Mouse (Mus musculus) right cerebral cortex, postnatal 36 days (tissue): Measurements from ENCODE around the gene Yipf1.
A peak's percentile ranks its signal among the peaks of the same experiment; 100 is the strongest.

ENCODE experiments used
- DNase-seq, 2 experiments: peaks; one replicate each; pipeline ENCODE4 v3.0.0; 2022; ENCODE audit warnings: low spot score in 2 of 2, mixed read lengths in 1 of 2

Yipf1 gene

DNA sequence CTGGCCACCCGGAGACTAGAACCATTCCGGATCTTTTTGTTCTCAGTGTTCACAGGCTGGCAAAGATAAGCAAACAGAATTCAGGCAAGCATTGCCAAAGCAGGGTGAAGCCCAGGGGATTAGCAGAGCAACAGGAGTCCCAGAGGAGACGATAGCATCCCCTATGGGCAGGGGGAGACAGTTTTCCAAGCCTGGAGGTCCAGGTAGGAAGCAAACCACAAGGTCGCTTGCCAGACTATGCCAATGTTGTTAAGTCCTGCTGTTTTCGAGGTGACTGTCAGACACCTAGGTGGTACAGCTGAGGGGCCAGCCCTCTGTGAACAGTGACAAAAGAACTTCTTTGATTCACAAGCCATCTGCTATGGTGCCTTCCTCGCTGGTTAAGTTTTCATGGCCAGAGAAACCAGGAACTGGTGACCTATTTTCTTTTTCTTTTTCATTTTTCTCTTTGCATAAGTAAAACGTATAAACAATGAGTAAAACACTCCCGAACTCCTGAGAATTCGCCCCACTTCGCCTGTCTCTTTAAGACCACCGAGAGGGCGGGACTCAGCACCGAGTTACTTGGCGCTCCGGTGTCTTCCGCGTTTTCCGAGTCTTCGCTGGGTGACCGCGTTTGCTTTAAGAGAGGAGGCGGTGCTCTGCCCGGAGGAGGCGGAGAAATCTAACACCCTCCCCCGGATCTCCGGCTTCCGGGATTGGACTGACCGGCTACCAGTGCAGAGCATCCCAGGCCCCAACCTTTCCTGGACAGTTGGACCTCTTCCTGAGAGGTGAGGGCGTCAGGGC, at the start of gene Yipf1:
TSS of gene Yipf1 (plus strand) at position 674 of the 789 bp plus-strand sequence.
- DNase-seq: peak; percentile 85

DNA sequence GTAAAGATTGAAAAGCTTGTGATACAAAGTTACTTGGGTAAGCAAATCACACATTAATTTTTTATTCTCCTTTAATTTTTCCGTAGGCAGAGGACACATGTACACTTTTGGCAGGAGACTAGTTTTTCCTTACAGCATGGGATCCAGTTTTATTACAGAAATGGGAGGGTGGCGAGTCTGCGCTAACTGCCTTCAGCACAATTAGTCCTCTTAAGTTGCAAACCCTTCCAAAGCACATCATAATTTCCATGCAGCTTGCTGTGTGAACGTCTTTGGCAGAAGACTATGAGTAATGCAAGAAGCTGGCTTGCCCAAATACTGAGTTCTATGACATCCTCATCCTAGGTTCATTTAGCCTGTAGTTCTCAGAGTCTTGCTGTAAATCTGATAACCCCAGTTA, 40.5 kb upstream of the Yipf1 start:
- no peak for DNase-seq

DNA sequence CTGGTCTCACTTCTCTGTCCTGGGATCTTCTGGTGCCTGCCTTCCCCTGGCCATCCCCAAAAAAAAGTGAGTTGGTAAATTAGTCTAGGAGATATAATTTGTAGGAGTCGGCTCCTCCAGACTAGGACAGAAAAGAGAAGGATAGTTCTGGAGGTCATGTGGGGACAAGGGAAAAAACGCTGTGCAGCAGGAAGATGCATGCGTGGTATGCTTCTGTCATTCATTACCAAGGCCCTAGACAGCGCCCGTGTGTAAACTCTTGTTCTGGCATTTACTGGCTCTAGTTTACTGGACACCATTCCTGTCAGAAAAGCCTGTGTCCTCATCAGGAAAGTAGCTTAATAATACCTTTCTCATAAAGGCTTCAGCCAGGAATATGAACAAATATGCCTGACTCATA, 39.7 kb upstream of the Yipf1 start:
- DNase-seq: no peak

DNA sequence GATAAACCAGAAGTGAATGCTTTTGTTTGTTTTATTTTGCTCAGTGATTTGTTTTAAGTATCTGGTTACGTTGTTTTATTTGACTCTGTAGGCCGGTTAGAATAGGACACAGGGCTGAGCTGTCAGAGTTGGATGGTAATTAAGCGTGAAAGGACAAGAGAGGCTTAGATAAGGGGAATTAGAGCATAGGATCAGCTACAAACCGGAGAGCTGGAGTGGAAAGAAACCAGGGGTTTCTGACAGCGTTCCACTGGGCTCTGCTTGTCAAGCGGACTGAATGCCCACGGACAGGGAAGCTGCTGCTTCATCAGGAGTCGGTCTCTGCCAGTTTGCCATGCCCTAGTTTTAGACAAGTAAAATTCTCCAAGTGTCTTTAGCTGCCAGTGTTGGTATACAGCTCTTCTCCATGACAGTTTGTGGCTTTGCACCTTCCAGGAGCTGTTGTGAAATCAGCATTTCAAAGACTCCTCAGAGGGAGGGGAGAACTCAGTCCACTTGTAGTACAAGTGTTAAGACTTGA, 35.9 kb upstream of the Yipf1 start:
- DNase-seq: no peak

DNA sequence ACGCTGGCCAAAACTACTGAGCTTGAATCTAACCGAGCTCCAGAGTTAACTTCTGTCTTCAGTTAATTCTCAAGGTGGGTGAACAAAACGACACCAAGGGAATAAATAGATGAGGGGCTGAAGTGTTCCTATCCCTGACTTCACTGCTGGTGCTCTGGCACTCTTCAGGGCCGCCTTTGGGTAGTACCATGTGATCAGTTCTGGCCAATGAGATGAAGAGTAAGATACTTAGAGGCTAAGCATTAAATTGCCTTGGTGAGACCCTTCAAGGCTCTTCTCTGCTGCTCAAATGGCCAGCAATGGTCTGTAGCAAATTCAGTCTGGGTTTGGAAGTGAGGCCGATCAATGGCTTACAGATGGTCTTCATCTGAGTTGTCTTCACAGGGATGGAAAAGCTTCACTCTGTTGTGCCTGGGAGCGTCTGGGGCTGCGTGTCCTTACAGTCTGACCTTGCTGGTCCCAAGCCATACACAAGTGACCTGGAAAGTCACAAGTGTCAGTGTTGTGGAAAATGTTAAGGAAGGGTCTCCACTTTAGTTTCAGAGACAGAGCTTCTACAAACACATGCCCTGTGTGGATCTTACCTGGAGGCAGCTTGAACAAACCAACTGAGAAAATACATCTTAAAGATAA, 33.2 kb upstream of the Yipf1 start:
- no peak for DNase-seq

DNA sequence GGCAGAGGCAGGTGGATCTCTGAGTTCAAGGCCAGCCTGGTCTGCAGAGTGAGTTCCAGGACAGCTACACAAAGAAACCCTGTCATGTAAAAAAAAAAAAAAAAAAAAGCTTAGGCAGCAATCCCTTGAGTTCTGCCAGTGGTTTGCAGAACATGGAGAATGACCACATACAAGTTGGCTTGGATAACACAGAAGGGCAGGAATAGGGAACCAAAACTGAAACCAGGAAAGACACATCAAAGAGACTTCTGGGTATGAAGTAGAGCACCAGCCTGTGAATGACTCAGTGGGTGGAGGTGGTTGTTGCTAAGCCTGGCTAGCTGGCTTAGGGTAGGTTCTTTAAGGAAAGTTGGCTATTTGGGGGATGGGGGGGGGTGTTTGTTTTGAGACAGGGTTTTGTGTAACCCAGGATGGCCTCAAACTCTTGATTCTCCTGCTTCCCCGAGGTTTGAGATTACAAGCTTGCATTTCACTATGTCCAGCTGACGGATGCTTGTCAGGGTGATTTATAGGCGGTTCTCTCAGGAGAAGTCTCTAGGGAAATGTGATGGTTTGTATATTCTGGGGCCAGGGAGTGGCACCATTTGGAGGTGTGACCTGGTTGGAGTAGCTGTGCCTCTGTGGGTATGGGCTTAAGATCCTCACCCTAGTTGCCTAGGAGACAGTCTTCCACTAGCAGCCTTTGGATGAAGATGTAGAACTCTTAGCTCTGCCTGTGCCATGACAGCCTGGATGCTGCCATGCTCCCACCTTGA, 28.5 kb upstream of the Yipf1 start:
- no peak for DNase-seq

DNA sequence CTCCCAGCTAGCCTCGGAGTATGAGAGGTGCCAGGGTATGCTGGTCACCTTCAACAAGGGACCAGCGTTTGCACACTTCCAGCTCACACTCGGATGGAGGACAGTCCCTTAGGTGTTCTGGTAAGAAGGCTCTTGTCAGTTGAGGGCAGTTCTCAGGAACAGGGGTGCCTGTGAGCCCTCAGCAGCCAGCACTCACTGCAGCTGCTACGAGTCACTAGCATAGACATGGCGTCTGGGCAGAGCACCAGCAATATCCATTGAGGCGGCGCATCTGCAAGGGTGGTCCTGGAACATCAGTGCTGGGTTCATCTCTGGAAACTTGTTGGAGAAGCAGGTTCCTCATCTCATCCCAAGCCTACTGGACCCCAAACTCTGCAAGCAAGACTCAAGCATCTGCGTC, 27.8 kb upstream of the Yipf1 start:
- DNase-seq: no peak

DNA sequence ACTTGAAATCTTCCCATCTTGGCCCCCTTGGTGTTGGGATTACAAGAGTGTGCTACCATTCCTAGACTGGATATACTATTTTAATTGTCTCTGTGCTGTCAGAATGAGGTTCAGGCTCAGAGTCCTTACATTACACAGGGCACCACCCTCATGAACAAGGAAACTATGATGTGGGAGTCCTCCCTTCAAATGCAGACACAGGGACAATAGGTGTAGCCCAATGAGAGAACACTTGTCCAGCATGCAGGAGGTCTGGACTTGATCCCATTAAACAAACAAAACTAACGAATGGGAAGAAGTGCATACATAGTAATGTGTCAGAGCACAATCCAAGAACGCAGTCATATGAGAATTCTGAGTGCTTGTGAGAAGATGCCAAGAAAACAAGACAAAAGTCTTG, 26.6 kb upstream of the Yipf1 start:
- no peak for DNase-seq

DNA sequence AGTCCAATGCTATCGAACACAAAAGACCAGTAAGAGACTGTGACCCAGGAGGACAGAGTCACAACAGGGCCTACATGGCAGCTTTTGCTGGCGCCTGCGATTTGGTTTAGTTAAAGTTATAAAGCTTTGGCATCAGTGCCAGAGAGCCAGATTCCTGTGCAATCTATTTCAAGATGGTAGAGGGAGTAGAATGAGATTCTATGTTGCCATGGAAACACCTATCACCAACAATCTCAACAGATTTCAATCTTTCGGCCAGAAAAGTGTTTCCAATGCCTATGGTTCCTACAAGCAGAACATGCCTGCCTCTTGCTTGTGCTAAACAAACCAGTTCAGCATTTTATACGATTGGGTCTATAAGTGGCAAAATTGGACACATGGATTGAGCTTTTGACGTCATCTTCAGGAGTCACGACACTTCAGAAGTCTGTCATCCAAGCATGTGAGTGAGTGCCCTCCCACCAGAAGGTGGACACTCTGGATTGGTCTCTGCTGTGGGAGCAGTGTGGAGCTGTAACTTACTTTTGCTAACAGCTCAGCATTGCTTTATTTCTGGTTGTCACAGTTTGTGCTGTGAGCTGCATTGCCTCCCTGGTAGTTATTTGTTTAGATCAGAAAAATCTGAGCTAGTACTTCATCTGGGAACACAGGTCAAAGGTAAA, 22.4 kb upstream of the Yipf1 start:
- no peak for DNase-seq

DNA sequence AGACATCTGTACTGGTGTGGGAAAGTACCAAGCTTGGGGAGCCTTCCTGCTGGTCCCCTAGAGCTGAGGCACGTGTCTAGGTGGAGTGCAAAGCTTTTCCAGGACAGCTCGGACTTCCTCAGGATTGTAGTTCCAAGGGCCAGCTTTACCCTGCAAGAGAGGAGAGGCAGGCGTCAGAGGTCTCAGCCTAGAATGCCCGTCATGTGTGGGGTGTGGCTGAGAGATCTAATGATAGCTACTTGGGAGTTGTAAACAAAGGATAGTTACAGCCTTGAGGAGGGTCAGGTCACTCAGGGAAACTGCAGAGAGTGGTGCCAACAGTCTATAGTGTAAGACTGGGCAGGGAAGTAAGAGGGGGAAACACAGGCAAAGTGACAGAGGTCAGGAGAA, 21.9 kb upstream of the Yipf1 start:
- no peak for DNase-seq

DNA sequence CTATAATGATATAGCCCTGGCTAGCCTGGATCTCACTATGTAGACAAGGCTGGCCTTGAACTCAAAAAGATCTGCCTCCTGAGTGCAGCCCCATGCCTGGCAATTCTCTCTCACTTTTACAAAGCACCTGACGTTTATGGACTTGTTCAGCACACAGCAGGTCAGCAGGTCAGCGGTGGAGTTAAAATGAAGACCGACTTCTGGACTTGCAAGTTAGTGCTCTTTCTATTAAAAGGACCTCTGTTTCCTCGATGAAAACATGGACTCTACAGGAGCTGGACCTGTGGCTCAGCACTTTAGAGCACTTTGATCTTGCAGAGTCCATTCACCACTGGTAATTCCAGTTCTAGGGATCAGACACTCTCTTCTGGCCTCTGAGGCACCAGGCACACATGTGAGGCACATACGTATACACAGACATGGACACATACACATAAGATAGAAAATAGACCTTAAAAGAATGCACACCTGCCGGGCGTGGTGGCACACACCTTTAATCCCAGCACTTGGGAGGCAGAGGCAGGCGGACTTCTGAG, 16.0 kb upstream of the Yipf1 start:
- DNase-seq: no peak

DNA sequence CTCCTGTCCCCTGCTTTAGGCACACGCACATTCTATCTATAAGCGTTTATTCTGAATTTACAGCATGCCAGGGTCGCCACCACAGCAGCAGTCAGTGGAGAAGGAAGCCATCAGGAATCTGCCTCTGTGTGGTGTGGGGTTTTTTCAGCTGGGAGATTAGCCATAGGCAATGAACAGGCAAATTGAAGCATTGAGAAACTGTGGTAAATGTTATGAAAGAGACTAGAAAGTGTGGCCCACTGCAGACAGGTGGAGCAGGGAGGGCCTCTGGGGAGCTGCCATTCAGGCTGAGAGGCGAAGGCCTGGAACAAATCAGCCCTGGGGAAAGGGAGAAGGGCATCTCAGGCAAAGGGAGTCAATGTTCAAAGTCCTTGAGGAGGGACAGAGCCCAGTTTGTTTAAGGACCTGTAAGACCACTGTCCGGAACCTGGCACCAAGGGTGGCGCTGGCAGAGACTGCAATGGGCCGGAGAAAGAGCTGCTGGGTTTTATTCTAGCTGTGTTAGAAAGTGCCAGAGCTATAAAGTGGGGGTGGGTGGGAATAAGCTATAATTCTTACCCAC, 14.3 kb upstream of the Yipf1 start:
- DNase-seq: no peak

DNA sequence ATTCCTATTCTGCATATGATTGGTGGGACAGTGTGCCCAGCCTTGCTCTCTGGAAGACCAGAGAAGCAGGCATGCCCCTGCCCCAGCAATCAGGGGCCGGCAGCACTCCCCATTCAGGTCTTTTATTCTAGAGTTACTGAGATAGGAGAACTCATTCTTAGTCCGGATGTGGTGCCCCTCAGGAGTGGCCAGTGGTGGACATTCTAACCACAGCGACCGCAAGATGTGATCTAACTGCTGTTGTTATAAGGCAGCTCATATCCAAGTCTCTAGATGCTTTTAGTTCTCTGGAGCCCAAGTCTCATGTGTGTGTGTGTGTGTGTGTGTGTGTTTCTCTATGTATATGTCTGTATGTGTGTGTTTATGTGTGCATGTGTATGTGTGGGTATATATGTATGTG, 13.8 kb upstream of the Yipf1 start:
- no peak for DNase-seq

DNA sequence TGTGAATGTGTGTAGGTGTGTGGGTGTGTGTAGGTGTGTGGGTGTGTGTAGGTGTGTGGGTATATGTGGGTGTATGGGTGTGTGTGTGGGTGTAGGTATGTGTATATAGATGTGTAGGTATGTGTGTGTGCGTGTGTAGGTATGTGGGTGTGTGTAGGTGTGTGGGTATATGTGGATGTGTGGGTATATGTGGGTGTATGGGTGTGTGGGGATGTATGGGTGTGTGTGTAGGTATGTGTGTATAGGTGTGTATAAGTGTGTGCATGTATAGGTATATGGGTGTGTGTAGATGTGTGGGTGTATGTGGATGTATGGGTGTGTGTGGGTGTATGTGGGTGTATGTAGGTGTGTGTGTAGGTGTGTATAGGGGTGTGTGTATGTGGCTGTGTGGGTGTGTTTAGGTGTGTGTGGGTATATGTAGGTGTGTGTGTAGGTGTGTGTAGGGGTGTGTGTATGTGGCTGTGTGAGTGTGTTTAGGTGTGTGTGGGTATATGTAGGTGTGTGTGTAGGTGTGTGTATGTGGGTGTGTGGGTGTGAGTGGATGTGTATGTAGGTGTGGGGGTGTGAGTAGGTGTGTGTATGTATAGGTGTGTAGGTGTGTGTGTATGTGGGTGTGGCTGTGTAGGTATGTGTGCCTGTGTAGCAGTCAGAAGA, 13.1 kb upstream of the Yipf1 start:
- DNase-seq: no peak

DNA sequence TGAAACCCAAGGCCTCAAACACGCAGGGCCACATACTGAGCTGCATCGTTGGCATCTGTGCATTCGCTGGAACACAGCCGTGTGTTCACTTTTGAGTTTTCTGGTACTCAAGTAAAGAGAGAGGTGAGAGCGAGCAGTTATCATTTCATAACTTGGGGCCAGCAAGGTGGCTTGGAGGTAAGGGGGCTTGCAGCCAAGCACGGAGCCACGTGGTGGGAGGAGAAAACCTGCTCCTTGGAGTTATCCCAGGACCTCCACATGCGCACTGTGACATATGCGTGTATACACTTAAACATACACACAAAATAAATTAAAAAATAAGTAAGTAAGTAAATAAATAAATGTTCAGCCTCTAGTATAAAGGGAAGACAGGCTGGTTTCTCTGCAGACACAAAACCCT, 11.9 kb upstream of the Yipf1 start:
- DNase-seq: no peak

DNA sequence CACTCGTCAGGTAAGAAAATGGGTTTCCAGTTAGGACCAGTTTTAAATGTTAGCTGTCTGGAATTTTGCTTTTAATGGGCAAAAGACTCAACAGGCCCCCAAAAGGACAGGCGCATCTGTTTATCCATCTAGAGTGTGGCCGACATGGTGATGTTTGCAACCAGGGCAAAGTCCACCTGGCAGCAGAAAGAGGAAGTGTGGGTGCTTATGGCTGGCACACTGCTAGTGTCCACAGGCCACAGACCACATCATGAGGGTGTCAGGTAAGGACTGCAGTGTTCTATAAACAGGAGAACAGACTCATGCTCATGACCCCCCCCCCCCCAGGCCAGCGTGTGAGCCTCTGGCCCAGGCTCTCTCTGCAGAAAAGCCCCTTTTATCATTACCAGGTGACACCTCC, 11.3 kb upstream of the Yipf1 start:
- no peak for DNase-seq

DNA sequence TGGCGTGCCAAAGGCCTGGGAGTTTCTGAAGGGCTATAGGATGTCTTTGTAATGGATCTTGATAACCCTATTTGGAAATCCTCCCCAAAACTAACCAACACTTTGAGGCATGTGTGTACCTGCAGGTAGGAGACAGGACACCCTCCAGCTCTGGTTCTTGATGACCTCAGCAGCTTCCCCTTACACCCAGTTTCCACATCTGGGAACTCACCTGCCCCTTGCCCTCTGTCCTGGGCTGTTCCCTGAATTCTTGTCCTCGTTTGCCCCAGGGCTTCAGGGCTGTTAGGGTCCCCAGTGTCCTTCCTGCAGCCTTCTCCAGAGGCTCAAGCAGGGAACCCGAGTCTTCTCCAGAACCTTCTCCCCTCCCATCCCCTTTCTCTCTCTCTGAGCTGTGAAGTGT, 10.6 kb upstream of the Yipf1 start:
- no peak for DNase-seq

DNA sequence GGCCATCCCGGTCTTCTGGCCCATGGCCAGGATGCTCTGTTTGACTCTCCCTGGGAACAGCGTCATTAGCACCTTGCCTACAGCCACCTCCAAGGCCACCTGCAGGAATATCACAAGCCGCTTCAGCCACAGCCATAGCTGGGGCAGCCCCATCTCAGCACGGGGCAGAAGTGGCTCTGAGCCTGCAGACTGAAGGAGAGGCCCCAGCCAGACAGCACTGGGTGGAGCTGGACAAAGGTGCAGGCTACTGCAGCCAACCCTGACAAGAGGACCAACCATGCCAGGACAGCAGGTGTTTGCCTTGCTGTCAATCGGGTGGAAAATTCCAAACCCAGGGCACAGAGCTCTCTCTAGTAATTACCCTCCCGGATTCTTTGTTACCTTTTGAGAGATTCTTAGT, 7.2 kb upstream of the Yipf1 start, which contains the start of gene Dio1:
TSS of gene Dio1 (minus strand) at position 204 of the 400 bp plus-strand sequence.
- DNase-seq: no peak

DNA sequence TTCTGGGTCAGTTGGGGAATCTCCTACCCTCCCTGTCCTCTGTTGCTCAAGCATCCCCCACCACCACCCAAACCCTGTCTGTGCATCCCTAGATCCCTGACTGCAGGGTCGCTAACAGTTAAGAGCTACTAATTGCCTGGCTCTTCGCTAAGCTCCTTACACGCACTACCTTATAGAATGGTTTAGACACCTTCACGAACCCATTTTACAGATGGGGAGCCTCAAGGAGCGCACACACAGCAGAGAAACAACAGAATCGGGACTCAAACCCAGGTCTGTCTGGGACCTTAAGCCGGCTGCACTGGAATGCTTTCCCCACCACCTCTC, 279 bp downstream of the Yipf1 start:
- DNase-seq: no peak

DNA sequence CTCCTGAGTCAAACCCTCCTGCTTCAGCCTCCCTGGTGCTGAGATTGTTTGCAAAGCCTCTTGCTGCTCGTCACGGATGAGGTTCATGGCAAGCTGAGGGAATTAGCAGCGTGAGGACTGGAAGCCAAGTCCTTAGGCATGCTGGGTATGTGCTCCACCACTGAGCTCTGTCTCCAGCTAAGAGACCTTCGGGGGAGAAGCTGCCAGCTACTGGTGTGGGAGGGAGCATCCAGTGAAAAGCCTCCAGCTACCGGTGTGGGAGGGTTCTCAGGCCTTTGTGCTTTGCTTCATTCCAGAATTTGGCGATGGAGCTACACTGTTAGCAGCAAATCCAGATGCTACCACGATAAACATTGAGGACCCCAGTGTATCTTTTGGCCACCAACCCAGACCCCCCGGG, 4.5 kb downstream of the Yipf1 start:
- DNase-seq: no peak

DNA sequence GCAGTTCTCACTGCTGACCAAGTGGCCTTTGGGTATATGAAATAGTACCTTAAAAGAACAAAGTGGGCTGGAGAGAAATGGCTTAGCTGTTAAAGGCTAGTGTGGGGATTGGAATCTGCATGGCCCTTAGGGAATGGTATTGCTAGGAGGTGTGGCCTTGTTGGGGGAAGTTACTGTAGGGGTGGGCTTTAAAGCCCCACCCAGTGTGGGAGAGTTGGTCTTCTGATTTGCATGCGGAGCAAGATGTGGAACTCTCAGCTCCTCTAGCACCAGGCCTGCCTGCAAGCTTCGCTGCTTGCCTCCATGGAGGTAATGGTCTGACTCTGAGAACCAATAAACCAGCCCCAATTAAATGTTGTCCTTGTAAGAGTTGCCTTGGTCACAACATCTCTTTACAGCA, 6.9 kb downstream of the Yipf1 start:
- no peak for DNase-seq
